Mouse (Mus musculus) layer of hippocampus, adult 18-20 months (tissue): ENCODE measurements around the gene Aph1c. TPM values are rescaled to one million over a fixed set of nuclear protein-coding genes. Genes with fewer than 3 reads are reported as not detected.
"Not testable (repeated sequence)": the region's sequence is repeated elsewhere in the genome, so short reads cannot be mapped to it uniquely, and the experiment has no call there.

Source experiments
- DNase-seq, 2 experiments: peaks; one replicate each; pipeline ENCODE4 v3.0.0; 2022; ENCODE audit warnings: low spot score in 2 of 2
- long read RNA-seq: library from polyadenylated mRNA; stranded (forward); transcript quantifications from one replicate; pipeline ENCODE4 v2.0.0, GENCODE M21; 2021
- total RNA-seq, 2 experiments: library from RNA; stranded (reverse); gene quantifications; 2 replicates each; pipeline ENCODE4 v1.2.3; 2021

Gene Aph1c
- 10 to 100 TPM in 1 of 2 experiments, 1 to 10 TPM in 1; 9.0 to 10.6 TPM for total RNA-seq
- long read RNA-seq, full-length matches to known transcripts = 5 of 13 reads
- long read RNA-seq, partial matches to known transcripts = 2 of 13 reads
- long read RNA-seq, other reads (novel, unspliced or antisense) = 6 of 13 reads

GRCm38 (mm10) chr9:66834318-66835096, at the start of gene Aph1c:
TSS of gene Aph1c (minus strand) at chr9:66834726.
- DNase-seq = peak; percentile 98 to 99

GRCm38 (mm10) chr9:66883500-66883899, 49.0 kb upstream of the Aph1c start:
- no peak for DNase-seq

GRCm38 (mm10) chr9:66882406-66882821, 47.9 kb upstream of the Aph1c start:
- no peak for DNase-seq

- no peak for DNase-seq
Observed at GRCm38 (mm10) chr9:66881858-66882257, 47.3 kb upstream of the Aph1c start.

- DNase-seq = no peak
Observed at GRCm38 (mm10) chr9:66880752-66881151, 46.2 kb upstream of the Aph1c start.

GRCm38 (mm10) chr9:66879486-66879885, 45.0 kb upstream of the Aph1c start:
- DNase-seq = no peak

- DNase-seq = peak in 1 of 2 experiments; percentile 54
Observed at GRCm38 (mm10) chr9:66878899-66879298, 44.4 kb upstream of the Aph1c start.

GRCm38 (mm10) chr9:66876577-66876976, 42.1 kb upstream of the Aph1c start:
- no peak for DNase-seq

- no peak for DNase-seq
Observed at GRCm38 (mm10) chr9:66874297-66874696, 39.8 kb upstream of the Aph1c start.

- no peak for DNase-seq
Observed at GRCm38 (mm10) chr9:66873531-66873930, 39.0 kb upstream of the Aph1c start.

- DNase-seq = not testable (repeated sequence)
Observed at GRCm38 (mm10) chr9:66873009-66873408, 38.5 kb upstream of the Aph1c start.

- no peak for DNase-seq
Observed at GRCm38 (mm10) chr9:66872015-66872727, 37.6 kb upstream of the Aph1c start.

- DNase-seq = peak in 1 of 2 experiments; percentile 50
Observed at GRCm38 (mm10) chr9:66864708-66865107, 30.2 kb upstream of the Aph1c start.

- peak in 1 of 2 experiments; percentile 58 for DNase-seq
Observed at GRCm38 (mm10) chr9:66863456-66863855, 28.9 kb upstream of the Aph1c start.

GRCm38 (mm10) chr9:66862202-66862601, 27.7 kb upstream of the Aph1c start:
- DNase-seq = no peak

- no peak for DNase-seq
Observed at GRCm38 (mm10) chr9:66861104-66861767, 26.7 kb upstream of the Aph1c start.

- no peak for DNase-seq
Observed at GRCm38 (mm10) chr9:66859523-66859922, 25.0 kb upstream of the Aph1c start.

- DNase-seq = no peak
Observed at GRCm38 (mm10) chr9:66855865-66856264, 21.3 kb upstream of the Aph1c start.

- no peak for DNase-seq
Observed at GRCm38 (mm10) chr9:66852592-66852991, 18.1 kb upstream of the Aph1c start.

GRCm38 (mm10) chr9:66850966-66851365, 16.4 kb upstream of the Aph1c start:
- DNase-seq = no peak

- no peak for DNase-seq
Observed at GRCm38 (mm10) chr9:66846822-66847221, 12.3 kb upstream of the Aph1c start.

GRCm38 (mm10) chr9:66835097-66835480, 563 bp upstream of the Aph1c start:
- DNase-seq = no peak
